Mouse (Mus musculus) lung, postnatal 0 days (tissue): ENCODE measurements around the gene Camkmt. TPM values are rescaled to one million over a fixed set of nuclear protein-coding genes. Genes with fewer than 3 reads are reported as not detected.

Experiments used
- ATAC-seq: fragments of 200-750 bp; cut with Nextera tagmentation; 2 replicates; pipeline ENCODE4 v1.8.0; 2017; ENCODE audit warnings: moderate library complexity
- DNase-seq: peaks from one replicate; pipeline ENCODE4 v3.0.0-alpha.2; 2016; ENCODE audit warnings: low spot score
- H3K27ac ChIP-seq: fragments of 300-500 bp; sonication (generic); 2 replicates; pipeline ENCODE4 v1.5.1; 2014; ENCODE audit warnings: antibody characterized with exemption, mild to moderate bottlenecking, low read length, mixed read lengths
- H3K27me3 ChIP-seq: fragments of 300-500 bp; sonication (generic); replicated peaks from 2 replicates; pipeline ENCODE4 v1.6.1; 2014; ENCODE audit warnings: low read length, mixed read lengths; ENCODE audit not compliant: insufficient read depth
- H3K36me3 ChIP-seq: fragments of 300-500 bp; sonication (generic); 2 replicates; pipeline ENCODE4 v1.6.1; 2014; ENCODE audit warnings: low read length, mixed read lengths; ENCODE audit not compliant: insufficient read depth
- H3K4me1 ChIP-seq: fragments of 300-500 bp; sonication (generic); 2 replicates; pipeline ENCODE4 v1.6.1; 2014; ENCODE audit warnings: antibody characterized with exemption, low read depth, low read length, mixed read lengths; ENCODE audit not compliant: insufficient read depth
- H3K4me2 ChIP-seq: fragments of 300-500 bp; sonication (generic); replicated peaks from 2 replicates; pipeline ENCODE4 v1.6.1; 2014; ENCODE audit warnings: low read depth, mild to moderate bottlenecking, low read length, moderate library complexity, mixed read lengths
- H3K4me3 ChIP-seq: fragments of 300-500 bp; sonication (generic); 2 replicates; pipeline ENCODE4 v1.5.1; 2014; ENCODE audit warnings: low read depth, low read length
- H3K9ac ChIP-seq: fragments of 300-500 bp; sonication (generic); replicated peaks from 2 replicates; pipeline ENCODE4 v1.6.1; 2014; ENCODE audit warnings: low read depth, mild to moderate bottlenecking
- H3K9me3 ChIP-seq: fragments of 300-500 bp; sonication (generic); 2 replicates; pipeline ENCODE4 v1.6.1; 2016; ENCODE audit warnings: low read length, mixed read lengths
- CTCF ChIP-seq: IDR thresholded peaks from 2 replicates; pipeline ENCODE4 v1.5.1; 2016; ENCODE audit warnings: antibody characterized with exemption, mild to moderate bottlenecking
- EP300 ChIP-seq: IDR thresholded peaks from 2 replicates; pipeline ENCODE4 v1.6.1; 2016; ENCODE audit warnings: antibody characterized with exemption, mild to moderate bottlenecking, control low read depth
- WGBS: fragments of 180-500 bp; shearing (Covaris S2); extraction: QIAGEN DNeasy Blood & Tissue Kit; methylation state at CpG from one replicate; pipeline ENCODE4 v1.1.7; 2014; 5-methylcytosine and 5-hydroxymethylcytosine counted together
- polyA plus RNA-seq: library from polyadenylated mRNA; unstranded; fragments of >200 nt; fragmentation: Nextera tagmentation; extraction: Ambion mirVana; gene quantifications from 2 replicates; pipeline ENCODE4 v1.2.1, GENCODE M21; 2015

The Camkmt gene
- polyA plus RNA-seq, 1 experiment from 2014 or later, result 3.2 TPM

- no peak for ATAC-seq
- Histone ChIP-seq H3K27ac (no peak overlapping the region), H3K9me3 (no peaks in the 10 kb centered on the region), H3K36me3 (no peaks in the 10 kb centered on the region), H3K27me3 (no peaks in the 10 kb centered on the region), H3K4me1 (no peaks in the 10 kb centered on the region), H3K9ac (no peak overlapping the region), H3K4me2 (no peak overlapping the region), H3K4me3 (no peak overlapping the region)
- TF ChIP-seq EP300 (no peak), CTCF (no peak)
- WGBS, result 87% methylated on average over 5 of the region's 5 CpGs
- DNase-seq, result no peak
Observed at GRCm38 (mm10) chr17:85048379-85048778, 42.0 kb upstream of the Camkmt start.

DNA sequence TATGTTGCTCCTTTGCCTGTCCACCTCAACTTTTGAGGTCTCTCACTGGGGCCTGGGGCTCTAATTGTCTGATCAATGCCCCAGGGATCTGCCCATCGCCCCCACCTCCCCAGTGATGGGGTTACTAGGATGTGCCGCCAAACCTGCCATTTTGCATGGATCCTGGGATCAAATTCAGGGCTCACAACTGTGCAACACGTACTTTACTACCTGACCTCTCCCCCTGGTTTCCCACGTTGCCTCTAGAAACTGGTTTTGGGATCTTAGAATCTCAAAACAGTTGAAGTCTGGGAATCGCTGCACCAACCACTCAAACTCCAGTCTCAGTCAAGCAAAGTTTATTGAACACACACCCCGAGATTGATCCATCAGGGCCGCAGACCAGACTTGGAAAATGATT is 32.1 kb upstream of the Camkmt start:
- Histone ChIP-seq H3K27ac (no peak overlapping the region), H3K4me2 (no peak overlapping the region), H3K4me1 (no peaks in the 10 kb centered on the region), H3K36me3 (no peaks in the 10 kb centered on the region; the same call in 1 of the 2 replicates), H3K9me3 (no peaks in the 10 kb centered on the region), H3K9ac (no peak overlapping the region), H3K4me3 (no peak overlapping the region), H3K27me3 (no peaks in the 10 kb centered on the region)
- 88% methylated on average over 7 of the region's 7 CpGs for WGBS
- DNase-seq, result no peak
- ATAC-seq, result no peak
- TF ChIP-seq EP300 (no peak), CTCF (no peak)

DNA sequence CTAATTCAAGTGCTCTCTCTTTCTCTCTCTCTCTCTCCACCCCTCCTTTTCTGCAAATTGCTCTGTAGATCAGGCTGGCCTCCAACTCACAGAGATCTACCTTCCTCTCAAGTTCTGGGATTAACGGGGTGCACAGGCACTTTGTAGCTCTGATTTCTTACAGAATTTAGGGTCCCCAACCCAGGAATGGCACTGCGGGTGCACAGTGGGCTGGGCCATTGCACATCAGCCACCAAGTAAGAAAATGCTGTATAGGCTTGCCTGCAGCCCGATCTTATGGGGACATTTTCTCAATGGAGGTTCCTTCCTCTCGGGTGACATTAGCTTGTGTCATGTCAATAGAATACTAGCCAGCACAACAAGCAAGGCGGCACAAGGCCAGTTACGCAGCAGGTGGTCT is 31.2 kb upstream of the Camkmt start:
- ATAC-seq (no peak), DNase-seq (no peak)
- H3K9me3 ChIP-seq, result no peaks in the 10 kb centered on the region
- H3K27me3 ChIP-seq, result no peaks in the 10 kb centered on the region
- H3K4me2 ChIP-seq, result no peak overlapping the region
- H3K4me3 ChIP-seq, result no peak overlapping the region
- no peak for TF ChIP-seq CTCF
- no peak for TF ChIP-seq EP300
- no peaks in the 10 kb centered on the region; the same call in 1 of the 2 replicates for H3K36me3 ChIP-seq
- no peak overlapping the region for H3K27ac ChIP-seq
- 88% methylated on average over 6 of the region's 6 CpGs for WGBS
- H3K4me1 ChIP-seq, result no peaks in the 10 kb centered on the region
- no peak overlapping the region for H3K9ac ChIP-seq

GRCm38 (mm10) chr17:85063560-85063959 is 26.8 kb upstream of the Camkmt start:
- no peaks in the 10 kb centered on the region for H3K9me3 ChIP-seq
- peaks cover 16% of the 10 kb centered on the region for H3K36me3 ChIP-seq
- no peak overlapping the region for H3K4me2 ChIP-seq
- ATAC-seq, result no peak
- TF ChIP-seq CTCF (no peak), EP300 (no peak)
- H3K27me3 ChIP-seq, result no peaks in the 10 kb centered on the region
- H3K4me1 ChIP-seq, result no peaks in the 10 kb centered on the region
- no peak overlapping the region for H3K4me3 ChIP-seq
- H3K9ac ChIP-seq, result no peak overlapping the region
- no peak for DNase-seq
- H3K27ac ChIP-seq, result no peak overlapping the region
- WGBS, result 79% methylated on average over 7 of the region's 7 CpGs

DNA sequence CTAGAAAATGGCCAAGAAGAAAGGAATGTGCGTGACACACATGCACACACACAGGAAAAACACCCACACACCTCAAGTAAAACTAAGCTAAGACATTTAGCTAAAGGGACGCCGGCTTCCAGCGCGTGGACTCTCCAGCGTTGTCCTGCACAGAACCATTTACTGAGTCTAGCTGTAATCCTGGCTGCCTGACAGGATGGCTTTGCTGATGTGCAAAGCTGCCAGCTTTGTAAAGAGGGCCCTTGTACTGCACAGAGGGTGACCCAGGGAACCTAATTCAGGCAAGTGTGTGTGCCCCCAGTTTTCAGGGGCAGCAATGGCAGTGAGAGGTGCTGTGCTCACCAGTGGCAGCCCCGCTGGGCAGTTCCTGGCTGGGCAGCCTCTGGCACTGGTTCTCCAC is 23.0 kb upstream of the Camkmt start:
- Histone ChIP-seq H3K4me1 (no peaks in the 10 kb centered on the region), H3K4me2 (no peak overlapping the region), H3K27ac (no peak overlapping the region), H3K9ac (no peak overlapping the region), H3K36me3 (peaks cover 16% of the 10 kb centered on the region), H3K9me3 (no peaks in the 10 kb centered on the region), H3K27me3 (no peaks in the 10 kb centered on the region), H3K4me3 (no peak overlapping the region)
- TF ChIP-seq CTCF (no peak), EP300 (no peak)
- DNase-seq (no peak), ATAC-seq (no peak)
- WGBS, result 90% methylated on average over 7 of the region's 7 CpGs

DNA sequence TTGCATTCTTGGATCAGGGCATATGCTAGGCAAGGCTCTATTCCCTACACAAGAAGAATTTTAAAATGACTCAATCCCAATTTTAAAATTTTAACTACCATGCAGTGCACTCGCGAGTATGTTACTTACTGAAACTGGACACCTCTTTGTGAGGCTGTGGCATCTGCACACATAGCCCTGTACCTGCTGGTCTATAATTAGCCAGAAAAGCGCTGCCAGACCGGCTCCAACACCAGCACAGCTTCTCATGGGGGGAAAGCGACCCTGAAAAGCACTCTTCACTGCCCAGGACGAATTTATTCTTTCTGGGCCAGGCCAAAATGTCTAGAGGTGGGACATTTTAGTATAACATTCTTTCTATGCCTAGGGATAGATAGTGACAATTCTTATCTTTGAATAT is 19.7 kb upstream of the Camkmt start:
- H3K9me3 ChIP-seq, result no peaks in the 10 kb centered on the region
- 88% methylated on average over 6 of the region's 6 CpGs for WGBS
- no peak overlapping the region for H3K4me2 ChIP-seq
- no peaks in the 10 kb centered on the region for H3K27me3 ChIP-seq
- H3K9ac ChIP-seq, result no peak overlapping the region
- ATAC-seq, result no peak
- H3K36me3 ChIP-seq, result peaks cover 7% of the 10 kb centered on the region; the same call in 1 of the 2 replicates
- TF ChIP-seq CTCF, result no peak
- no peak for TF ChIP-seq EP300
- no peak overlapping the region for H3K27ac ChIP-seq
- H3K4me3 ChIP-seq, result no peak overlapping the region
- no peaks in the 10 kb centered on the region for H3K4me1 ChIP-seq
- no peak for DNase-seq

DNA sequence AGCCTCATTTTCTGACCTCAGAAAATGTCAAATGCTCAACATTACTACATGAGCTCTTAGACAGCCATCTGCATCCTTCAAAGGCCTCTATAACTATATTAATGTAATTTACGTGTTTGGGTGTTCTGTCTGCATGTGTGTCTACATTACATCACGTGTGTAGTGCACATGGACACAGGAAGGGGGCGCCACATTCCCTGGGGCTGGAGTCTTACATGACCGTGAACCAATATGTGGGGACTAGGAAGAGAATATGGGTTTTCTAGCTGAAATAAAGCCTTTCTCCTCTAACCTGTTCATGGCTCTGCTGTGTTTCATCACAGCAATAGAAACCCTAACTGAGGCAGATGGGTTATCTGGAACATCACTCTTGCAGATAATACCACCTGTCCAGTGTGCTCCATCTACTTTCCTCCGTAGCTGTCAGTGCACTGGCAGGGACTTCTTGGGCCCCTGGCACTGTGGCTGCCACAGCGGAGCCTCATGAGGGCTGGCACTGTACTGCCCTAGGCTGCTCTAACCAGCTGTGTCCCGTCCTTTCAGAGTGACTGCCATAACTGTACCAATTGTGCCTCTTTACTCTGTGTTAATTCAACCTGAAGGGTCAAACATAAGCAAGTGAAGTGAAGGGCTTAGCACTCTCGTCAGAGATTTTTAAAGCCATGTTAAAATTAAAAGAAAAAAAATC is 19.1 kb upstream of the Camkmt start:
- peaks cover 5% of the 10 kb centered on the region; the same call in 1 of the 2 replicates for H3K36me3 ChIP-seq

More for the DNA sequence above, 19.1 kb upstream of the Camkmt start:
- Histone ChIP-seq H3K4me1 (no peaks in the 10 kb centered on the region), H3K9ac (no peak overlapping the region), H3K27me3 (no peaks in the 10 kb centered on the region), H3K4me3 (no peak overlapping the region), H3K4me2 (no peak overlapping the region), H3K9me3 (no peaks in the 10 kb centered on the region), H3K27ac (no peak overlapping the region)
- TF ChIP-seq CTCF (peak; percentile 25; the same call in 1 of the 2 replicates), EP300 (no peak)
- DNase-seq (no peak), ATAC-seq (no peak)
- 95% methylated on average over 8 of the region's 8 CpGs for WGBS
